Mouse (Mus musculus) midbrain, embryonic 14.5 days (tissue): Measurements from ENCODE around the gene Tmem39a. TPM values are rescaled to one million over a fixed set of nuclear protein-coding genes. Genes with fewer than 3 reads are reported as not detected.

Experiments
- ATAC-seq: fragments of 200-750 bp; cut with Nextera tagmentation; 2 replicates; pipeline ENCODE4 v1.8.0; 2017; ENCODE audit warnings: moderate number of reproducible peaks, moderate library complexity; ENCODE audit not compliant: low FRiP score, low TSS enrichment
- DNase-seq: peaks from one replicate; pipeline ENCODE4 v3.0.0-alpha.2; 2015
- H3K27ac ChIP-seq: fragments of 300-500 bp; sonication (generic); replicated peaks from 2 replicates; pipeline ENCODE4 v1.5.1; 2014; ENCODE audit warnings: mild to moderate bottlenecking, low read depth, low read length, moderate library complexity
- H3K27me3 ChIP-seq: fragments of 300-500 bp; sonication (generic); 2 replicates; pipeline ENCODE4 v1.6.1; 2014; ENCODE audit warnings: low read length, control low read depth, mixed read lengths; ENCODE audit not compliant: control insufficient read depth, insufficient read depth
- H3K36me3 ChIP-seq: fragments of 300-500 bp; sonication (generic); 2 replicates; pipeline ENCODE4 v1.6.1; 2014; ENCODE audit warnings: low read length, control low read depth; ENCODE audit not compliant: control insufficient read depth, insufficient read depth
- H3K4me1 ChIP-seq: fragments of 300-500 bp; sonication (generic); 2 replicates; pipeline ENCODE4 v1.6.1; 2014; ENCODE audit warnings: mild to moderate bottlenecking, antibody characterized with exemption, low read length, control low read depth; ENCODE audit not compliant: control insufficient read depth, insufficient read depth
- H3K4me2 ChIP-seq: fragments of 300-500 bp; sonication (generic); 2 replicates; pipeline ENCODE4 v1.6.1; 2014; ENCODE audit warnings: mild to moderate bottlenecking, low read length, moderate library complexity
- H3K4me3 ChIP-seq: fragments of 300-500 bp; sonication (generic); replicated peaks from 2 replicates; pipeline ENCODE4 v1.5.1; 2014; ENCODE audit warnings: low read depth, low read length
- H3K9ac ChIP-seq: fragments of 300-500 bp; sonication (generic); replicated peaks from 2 replicates; pipeline ENCODE4 v1.6.1; 2014; ENCODE audit warnings: mild to moderate bottlenecking, low read length, moderate library complexity
- H3K9me3 ChIP-seq: fragments of 300-500 bp; sonication (generic); 2 replicates; pipeline ENCODE4 v1.6.1; 2016; ENCODE audit warnings: low read length, control low read depth, mixed read lengths; ENCODE audit not compliant: control insufficient read depth
- WGBS: fragments of 180-500 bp; shearing (Covaris S2); extraction: QIAGEN DNeasy Blood & Tissue Kit; methylation state at CpG from one replicate; pipeline ENCODE4 v1.1.7; 2014; 5-methylcytosine and 5-hydroxymethylcytosine counted together
- polyA plus RNA-seq: library from polyadenylated mRNA; unstranded; fragments of >200 nt; fragmentation: Nextera tagmentation; extraction: Ambion mirVana; gene quantifications from 2 replicates; pipeline ENCODE4 v1.2.1, GENCODE M21; 2014

Tmem39a gene
- polyA plus RNA-seq, 1 experiment from 2014 or later, result 38.6 TPM

DNA sequence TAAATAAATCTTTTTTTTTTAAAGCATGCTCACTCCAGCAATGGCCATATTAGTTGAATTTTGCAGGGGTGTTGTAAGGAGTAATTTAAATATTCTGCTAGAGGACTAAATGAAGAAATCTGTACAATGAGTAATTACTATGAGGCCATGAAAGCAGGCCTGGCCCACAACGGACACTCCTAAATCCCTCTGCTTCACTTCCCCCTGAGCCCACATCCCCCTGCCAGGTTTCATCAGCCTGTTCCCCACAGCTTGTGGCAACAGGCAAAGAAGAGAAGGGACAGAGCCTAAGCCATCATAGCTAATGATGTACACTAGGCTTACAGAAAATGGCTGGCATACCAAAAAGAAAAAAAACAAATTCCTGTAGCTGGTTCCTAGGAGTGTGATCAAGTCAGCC is 10.5 kb upstream of the Tmem39a start:
- Histone ChIP-seq H3K9me3 (no peaks in the 10 kb centered on the region), H3K4me2 (0 out of 2 replicates have a peak overlapping the region, but pooled peaks have one; percentile 84), H3K27ac (no peak overlapping the region), H3K4me1 (peaks cover 15% of the 10 kb centered on the region), H3K4me3 (no peak overlapping the region), H3K36me3 (peaks cover 32% of the 10 kb centered on the region), H3K27me3 (no peaks in the 10 kb centered on the region), H3K9ac (no peak overlapping the region)
- ATAC-seq, result no peak
- no peak for DNase-seq
- 89% methylated on average over 1 of the region's 1 CpGs for WGBS

DNA sequence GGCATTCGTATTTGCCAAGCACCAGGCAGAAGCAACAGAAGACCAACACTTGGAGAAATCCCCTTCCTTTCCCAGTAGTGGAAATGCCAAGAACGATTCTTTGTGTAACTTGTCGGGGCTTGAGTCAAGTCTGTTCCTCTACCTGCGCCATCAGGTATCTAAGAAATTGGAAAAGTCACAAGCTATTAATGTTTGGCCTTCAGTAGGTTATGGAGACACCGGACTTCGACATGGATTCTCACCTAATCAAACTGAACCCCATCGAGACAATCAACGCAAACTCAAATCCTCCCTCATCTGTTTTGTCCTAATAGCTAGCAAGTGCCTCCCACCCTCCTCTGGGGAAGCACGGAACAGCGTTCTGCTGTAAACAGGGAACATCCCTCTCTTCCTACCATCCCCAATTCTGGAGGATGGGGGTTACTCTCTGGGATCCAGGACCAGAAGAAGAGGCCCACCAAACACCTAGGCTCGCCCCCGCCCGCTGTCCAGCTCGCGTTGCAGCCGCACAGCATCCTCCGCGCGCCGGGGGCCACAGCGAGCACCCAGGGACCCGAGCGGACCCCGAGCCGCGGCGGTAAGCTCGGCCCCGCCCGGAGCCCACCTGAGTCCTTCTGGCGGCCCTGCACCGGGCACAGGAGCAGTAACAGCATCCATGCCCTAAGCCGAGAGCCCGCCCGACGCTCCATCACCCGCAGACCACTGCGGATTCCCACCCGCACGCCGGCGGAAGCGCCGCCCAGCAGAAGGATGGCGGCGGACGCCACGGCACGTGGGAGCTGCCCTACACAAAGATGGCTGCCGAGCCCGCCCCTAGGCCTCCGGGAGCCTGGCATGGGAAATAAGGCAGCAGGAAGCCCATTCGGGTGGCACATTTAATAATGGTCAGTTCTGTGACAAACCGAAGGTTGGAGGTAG is 8.8 kb upstream of the Tmem39a start, which contains the start of gene Poglut1:
Gene Poglut1, minus strand, starts transcription at position 780 of the 918 bp plus-strand sequence.
- peak within 1 kb of the TSS; percentile 92 for H3K9ac ChIP-seq
- H3K27me3 ChIP-seq, result no peaks in the 10 kb centered on the region
- H3K4me3 ChIP-seq, result peak within 1 kb of the TSS; percentile 89
- ATAC-seq (peak; percentile 96), DNase-seq (peak; percentile 93)
- H3K4me1 ChIP-seq, result peaks cover 15% of the 10 kb centered on the region
- H3K9me3 ChIP-seq, result no peaks in the 10 kb centered on the region
- peak within 1 kb of the TSS; percentile 84 for H3K4me2 ChIP-seq
- H3K27ac ChIP-seq, result peak within 1 kb of the TSS; percentile 87
- peaks cover 16% of the 10 kb centered on the region for H3K36me3 ChIP-seq
- 2% methylated on average over 54 of the region's 54 CpGs for WGBS

DNA sequence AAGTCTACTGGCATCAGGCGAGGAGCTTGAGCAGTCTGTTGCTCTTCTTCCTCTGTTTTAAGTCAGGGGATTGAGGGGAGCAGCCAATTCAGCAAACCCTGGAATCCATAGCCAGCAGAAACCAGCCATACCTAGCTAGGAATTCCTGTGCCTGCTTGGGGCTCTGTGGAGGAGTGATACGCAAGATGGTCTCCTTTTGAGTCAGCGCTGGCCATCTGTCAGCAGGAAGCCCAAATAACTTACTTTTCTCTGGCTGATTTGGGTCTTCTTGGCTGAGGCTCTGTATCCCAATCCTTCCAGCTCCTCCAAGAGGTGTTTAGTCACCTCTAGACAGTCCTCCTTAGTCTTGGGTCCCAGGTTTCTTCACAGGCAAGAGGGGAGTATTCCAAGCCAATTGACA is 2.5 kb upstream of the Tmem39a start:
- H3K4me3 ChIP-seq, result no peak overlapping the region
- DNase-seq (no peak), ATAC-seq (no peak)
- 78% methylated on average over 3 of the region's 3 CpGs for WGBS
- no peak overlapping the region for H3K27ac ChIP-seq
- no peaks in the 10 kb centered on the region for H3K4me1 ChIP-seq
- H3K9ac ChIP-seq, result no peak overlapping the region
- H3K9me3 ChIP-seq, result no peaks in the 10 kb centered on the region
- H3K36me3 ChIP-seq, result no peaks in the 10 kb centered on the region
- no peak overlapping the region for H3K4me2 ChIP-seq
- peaks cover 5% of the 10 kb centered on the region; the same call in 1 of the 2 replicates for H3K27me3 ChIP-seq

DNA sequence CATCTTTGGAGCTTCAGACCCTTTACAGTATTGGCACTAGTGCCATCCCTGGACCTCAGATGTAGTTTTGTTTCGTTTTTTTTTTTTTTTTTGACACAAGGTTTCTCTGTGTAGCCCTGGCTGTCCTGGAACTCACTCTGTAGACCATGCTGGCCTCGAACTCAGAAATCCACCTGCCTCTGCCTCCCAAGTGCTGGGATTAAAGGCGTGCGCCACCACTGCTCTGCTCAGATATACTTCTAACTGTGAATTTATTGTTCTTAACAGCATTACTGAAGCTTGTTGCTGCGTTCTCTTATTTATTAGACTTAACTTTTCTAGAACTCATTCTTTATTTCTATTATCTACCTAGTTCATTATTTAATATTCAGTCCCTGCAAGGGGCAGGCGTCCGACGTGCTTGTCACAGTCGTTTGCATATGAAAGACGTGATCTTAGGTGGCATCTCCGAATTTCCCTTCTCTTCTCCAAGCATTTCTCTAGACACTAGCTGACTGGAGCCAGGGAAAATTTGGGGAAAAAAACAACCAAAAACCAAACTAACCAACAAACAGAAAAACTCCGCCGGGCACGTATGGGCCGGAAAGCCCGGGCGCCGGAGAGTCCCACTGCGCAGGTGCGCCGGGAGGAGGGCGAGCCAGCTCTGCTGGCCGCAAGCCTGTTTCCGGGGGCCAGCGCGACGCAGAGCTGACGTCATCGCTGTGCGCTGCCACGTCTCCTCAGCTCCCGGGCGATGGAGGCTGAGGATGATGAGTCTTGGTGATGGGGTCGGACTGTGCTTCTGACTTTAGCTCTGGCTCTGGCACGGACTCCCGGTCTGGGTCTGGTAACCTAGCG is 3.9 kb downstream of the Tmem39a start:
- Histone ChIP-seq H3K4me2 (peak overlapping the region; percentile 82), H3K4me1 (peaks cover 8% of the 10 kb centered on the region), H3K4me3 (peak overlapping the region; percentile 82), H3K9ac (peak overlapping the region; percentile 82), H3K27me3 (peaks cover 5% of the 10 kb centered on the region; the same call in 1 of the 2 replicates), H3K9me3 (no peaks in the 10 kb centered on the region), H3K27ac (peak overlapping the region; percentile 74), H3K36me3 (peaks cover 14% of the 10 kb centered on the region)
- WGBS, result 7% methylated on average over 37 of the region's 37 CpGs
- ATAC-seq (peak; percentile 96), DNase-seq (peak; percentile 99)

DNA sequence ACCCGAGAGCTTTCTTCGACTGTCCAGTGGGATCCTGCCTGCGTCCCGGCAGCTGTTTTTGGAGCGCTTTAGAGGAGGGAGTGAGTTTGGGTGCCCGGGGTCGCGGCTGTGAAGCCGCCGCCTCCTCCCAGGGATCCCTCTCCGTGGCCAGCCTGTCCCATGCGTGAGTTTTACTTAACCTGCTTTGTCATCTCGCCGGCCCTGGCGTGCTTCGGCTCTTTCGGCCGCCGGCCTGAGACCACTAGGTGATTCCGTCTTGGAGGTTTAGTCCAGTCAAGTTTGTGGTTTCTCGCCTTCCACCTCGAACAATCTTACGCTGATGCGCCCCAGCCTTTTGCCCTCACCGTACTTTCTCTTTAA is 4.5 kb downstream of the Tmem39a start:
- peaks cover 8% of the 10 kb centered on the region for H3K4me1 ChIP-seq
- peak overlapping the region; percentile 82 for H3K9ac ChIP-seq
- H3K4me3 ChIP-seq, result peak overlapping the region; percentile 82
- ATAC-seq (no peak), DNase-seq (no peak)
- WGBS, result under 1% methylated on average over 25 of the region's 25 CpGs
- peak overlapping the region; percentile 82 for H3K4me2 ChIP-seq
- H3K9me3 ChIP-seq, result no peaks in the 10 kb centered on the region
- peaks cover 19% of the 10 kb centered on the region for H3K36me3 ChIP-seq
- peaks cover 5% of the 10 kb centered on the region; the same call in 1 of the 2 replicates for H3K27me3 ChIP-seq
- peak overlapping the region; percentile 74 for H3K27ac ChIP-seq

DNA sequence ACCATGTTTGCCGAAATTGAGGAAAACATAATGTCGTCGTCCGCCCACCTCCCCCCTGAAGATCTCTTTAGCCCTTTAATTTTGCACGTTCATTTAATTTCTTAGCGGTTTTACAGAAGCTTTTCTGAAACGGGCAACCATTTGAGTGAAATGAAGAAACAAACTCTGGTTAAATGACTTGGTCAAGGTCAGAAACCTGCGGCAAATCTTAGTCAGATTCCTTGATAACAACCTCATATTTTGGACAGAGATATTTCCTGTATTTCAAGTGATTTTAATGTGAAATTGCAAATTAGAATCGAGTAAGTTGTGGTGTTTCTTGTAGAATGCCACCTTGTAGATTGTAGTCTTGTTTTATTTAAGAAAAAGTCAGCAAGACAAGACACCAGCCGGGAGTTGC is 5.0 kb downstream of the Tmem39a start:
- Histone ChIP-seq H3K4me1 (peaks cover 8% of the 10 kb centered on the region), H3K4me2 (peak overlapping the region; percentile 82), H3K4me3 (peak overlapping the region; percentile 82), H3K36me3 (peaks cover 24% of the 10 kb centered on the region), H3K27ac (no peak overlapping the region), H3K9ac (peak overlapping the region; percentile 82; the same call in 1 of the 2 replicates), H3K9me3 (no peaks in the 10 kb centered on the region), H3K27me3 (peaks cover 4% of the 10 kb centered on the region; the same call in 1 of the 2 replicates)
- WGBS, result 43% methylated on average over 10 of the region's 10 CpGs
- DNase-seq (no peak), ATAC-seq (no peak)

DNA sequence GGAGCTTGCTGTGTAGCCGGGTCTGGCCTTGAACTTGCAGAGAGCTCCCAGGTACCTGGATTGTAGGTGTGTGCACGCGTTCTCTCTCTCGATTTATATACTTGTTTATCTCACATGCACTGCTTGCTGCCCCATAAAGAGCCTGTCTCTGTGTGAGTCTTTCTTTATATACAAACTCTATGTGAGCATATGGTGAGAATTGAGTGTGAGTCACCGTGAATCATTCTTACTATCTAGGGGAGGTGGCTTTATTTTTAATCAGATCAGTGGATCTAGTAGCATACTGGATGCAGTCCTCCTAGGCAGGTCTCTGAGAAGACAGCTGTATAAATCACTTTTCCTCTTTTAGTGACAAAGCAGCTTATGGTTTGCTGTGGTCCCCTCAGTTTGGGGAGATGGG is 9.7 kb downstream of the Tmem39a start:
- H3K4me2 ChIP-seq, result no peak overlapping the region
- no peak overlapping the region for H3K4me3 ChIP-seq
- no peak overlapping the region for H3K27ac ChIP-seq
- H3K27me3 ChIP-seq, result no peaks in the 10 kb centered on the region
- no peak overlapping the region for H3K9ac ChIP-seq
- ATAC-seq (no peak), DNase-seq (no peak)
- H3K4me1 ChIP-seq, result peaks cover 8% of the 10 kb centered on the region
- peaks cover 49% of the 10 kb centered on the region for H3K36me3 ChIP-seq
- H3K9me3 ChIP-seq, result no peaks in the 10 kb centered on the region
- 98% methylated on average over 5 of the region's 5 CpGs for WGBS

DNA sequence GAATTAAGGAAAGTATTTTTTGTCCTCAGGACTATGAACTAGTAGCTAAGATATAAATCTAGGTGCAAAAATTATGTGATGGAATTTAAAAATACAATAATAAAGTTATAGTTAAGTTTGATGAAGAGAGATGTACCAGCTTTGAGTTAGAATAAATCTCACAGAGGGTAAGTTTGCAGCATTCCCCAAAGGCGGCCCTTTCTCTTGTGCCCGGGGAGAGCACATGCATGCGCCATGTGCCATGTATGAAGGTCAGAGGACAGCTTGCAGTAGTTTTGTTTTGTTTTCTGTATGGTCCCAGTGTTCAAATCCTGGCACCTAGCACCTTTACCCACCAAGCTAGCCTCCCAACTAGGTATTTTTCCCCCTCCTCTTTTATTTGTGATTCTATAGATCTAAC is 13.0 kb downstream of the Tmem39a start:
- Histone ChIP-seq H3K36me3 (peaks cover 58% of the 10 kb centered on the region), H3K9ac (no peak overlapping the region), H3K4me1 (no peaks in the 10 kb centered on the region), H3K27ac (no peak overlapping the region), H3K4me3 (no peak overlapping the region), H3K9me3 (no peaks in the 10 kb centered on the region), H3K27me3 (no peaks in the 10 kb centered on the region), H3K4me2 (no peak overlapping the region)
- ATAC-seq (no peak), DNase-seq (no peak)
- WGBS, result 99% methylated on average over 3 of the region's 3 CpGs
